Mouse (Mus musculus) intestine, postnatal 0 days (tissue): Measurements from ENCODE around the gene Slc39a11. TPM values are rescaled to one million over a fixed set of nuclear protein-coding genes. Genes with fewer than 3 reads are reported as not detected.

ENCODE experiments used
- ATAC-seq: fragments of 200-750 bp; cut with Nextera tagmentation; 2 replicates; pipeline ENCODE4 v1.8.0; 2017; ENCODE audit warnings: mild to moderate bottlenecking, moderate TSS enrichment, moderate library complexity
- H3K27ac ChIP-seq: fragments of 300-500 bp; sonication (generic); 2 replicates; pipeline ENCODE4 v1.5.1; 2014; ENCODE audit warnings: mild to moderate bottlenecking, low read depth, low read length, moderate library complexity
- H3K27me3 ChIP-seq: fragments of 300-500 bp; sonication (generic); replicated peaks from 2 replicates; pipeline ENCODE4 v1.6.1; 2014; ENCODE audit warnings: low read length, mixed read lengths; ENCODE audit not compliant: control insufficient read depth, insufficient read depth
- H3K36me3 ChIP-seq: fragments of 300-500 bp; sonication (generic); 2 replicates; pipeline ENCODE4 v1.6.1; 2014; ENCODE audit warnings: mild to moderate bottlenecking, moderate library complexity; ENCODE audit not compliant: control insufficient read depth, insufficient read depth
- H3K4me1 ChIP-seq: fragments of 300-500 bp; sonication (generic); replicated peaks from 2 replicates; pipeline ENCODE4 v1.6.1; 2014; ENCODE audit warnings: antibody characterized with exemption, low read length, mixed read lengths; ENCODE audit not compliant: control insufficient read depth, insufficient read depth
- H3K4me2 ChIP-seq: fragments of 300-500 bp; sonication (generic); replicated peaks from 2 replicates; pipeline ENCODE4 v1.6.1; 2014; ENCODE audit warnings: low read depth, mild to moderate bottlenecking, moderate library complexity
- H3K4me3 ChIP-seq: fragments of 300-500 bp; sonication (generic); 2 replicates; pipeline ENCODE4 v1.5.1; 2014; ENCODE audit warnings: low read depth, low read length
- H3K9ac ChIP-seq: fragments of 300-500 bp; sonication (generic); 2 replicates; pipeline ENCODE4 v1.6.1; 2014; ENCODE audit warnings: mild to moderate bottlenecking, low read depth, low read length
- H3K9me3 ChIP-seq: fragments of 300-500 bp; sonication (generic); 2 replicates; pipeline ENCODE4 v1.6.1; 2016; ENCODE audit warnings: mixed run types; ENCODE audit not compliant: control insufficient read depth
- CTCF ChIP-seq: sonication (generic); IDR thresholded peaks from 2 replicates; pipeline ENCODE4 v1.5.1; 2016; ENCODE audit warnings: low read depth, mild to moderate bottlenecking, control low read depth, antibody characterized with exemption, moderate library complexity
- WGBS: fragments of 180-500 bp; shearing (Covaris S2); extraction: QIAGEN DNeasy Blood & Tissue Kit; methylation state at CpG from one replicate; pipeline ENCODE4 v1.1.7; 2014; 5-methylcytosine and 5-hydroxymethylcytosine counted together
- polyA plus RNA-seq: library from polyadenylated mRNA; unstranded; fragments of >200 nt; fragmentation: Nextera tagmentation; extraction: Ambion mirVana; gene quantifications from 2 replicates; pipeline ENCODE4 v1.2.1, GENCODE M21; 2015

The Slc39a11 gene
- polyA plus RNA-seq, 1 experiment from 2014 or later = 50.7 TPM

- no peak for TF ChIP-seq CTCF
- WGBS = 88% methylated on average over 12 of the region's 12 CpGs
- H3K27me3 ChIP-seq = no peaks in the 10 kb centered on the region
- H3K4me2 ChIP-seq = no peak overlapping the region
- no peak overlapping the region for H3K4me3 ChIP-seq
- peaks cover 38% of the 10 kb centered on the region for H3K36me3 ChIP-seq
- no peaks in the 10 kb centered on the region for H3K9me3 ChIP-seq
- no peak overlapping the region for H3K9ac ChIP-seq
- no peak for ATAC-seq
- peaks cover 4% of the 10 kb centered on the region; the same call in 1 of the 2 replicates for H3K4me1 ChIP-seq
- H3K27ac ChIP-seq = peak overlapping the region; percentile 57; the same call in 1 of the 2 replicates
These were observed 40.6 kb upstream of the Slc39a11 start for GRCm38 (mm10) chr11:113690506-113690905.

GRCm38 (mm10) chr11:113687031-113687430, 37.2 kb upstream of the Slc39a11 start:
- no peaks in the 10 kb centered on the region for H3K27me3 ChIP-seq
- no peaks in the 10 kb centered on the region for H3K9me3 ChIP-seq
- peaks cover 14% of the 10 kb centered on the region for H3K4me1 ChIP-seq
- no peak overlapping the region for H3K4me3 ChIP-seq
- ATAC-seq = no peak
- no peak overlapping the region for H3K27ac ChIP-seq
- H3K36me3 ChIP-seq = peaks cover 16% of the 10 kb centered on the region
- WGBS = 78% methylated on average over 2 of the region's 2 CpGs
- TF ChIP-seq CTCF = no peak
- no peak overlapping the region for H3K4me2 ChIP-seq
- H3K9ac ChIP-seq = no peak overlapping the region

- no peak for TF ChIP-seq CTCF
- no peaks in the 10 kb centered on the region for H3K27me3 ChIP-seq
- ATAC-seq = no peak
- H3K4me3 ChIP-seq = peak overlapping the region; percentile 84
- no peaks in the 10 kb centered on the region for H3K9me3 ChIP-seq
- peak overlapping the region; percentile 96; the same call in 1 of the 2 replicates for H3K27ac ChIP-seq
- peaks cover 16% of the 10 kb centered on the region for H3K36me3 ChIP-seq
- H3K9ac ChIP-seq = peak overlapping the region; percentile 86
- peaks cover 11% of the 10 kb centered on the region for H3K4me1 ChIP-seq
- peak overlapping the region; percentile 87 for H3K4me2 ChIP-seq
- WGBS = 38% methylated on average over 25 of the region's 25 CpGs
These were observed 35.0 kb upstream of the Slc39a11 start for GRCm38 (mm10) chr11:113684707-113685426.

GRCm38 (mm10) chr11:113683957-113684706, 34.3 kb upstream of the Slc39a11 start, which contains the start of the genes Fam104a and D11Wsu47e:
Fam104a (minus strand) TSS chr11:113684155.
D11Wsu47e (plus strand) TSS chr11:113684412.
- Histone ChIP-seq H3K36me3 (peaks cover 16% of the 10 kb centered on the region), H3K4me2 (peak within 1 kb of the TSS; percentile 87), H3K27ac (peak within 1 kb of the TSS; percentile 96), H3K9me3 (no peaks in the 10 kb centered on the region), H3K4me3 (peak within 1 kb of the TSS; percentile 84), H3K4me1 (peaks cover 11% of the 10 kb centered on the region), H3K9ac (peak within 1 kb of the TSS; percentile 86), H3K27me3 (no peaks in the 10 kb centered on the region)
- under 1% methylated on average over 73 of the region's 73 CpGs for WGBS
- TF ChIP-seq CTCF = 0 out of 2 replicates have a peak, but pooled peaks have one; percentile 9
- peak; percentile 93 for ATAC-seq

GRCm38 (mm10) chr11:113683627-113683956, 33.7 kb upstream of the Slc39a11 start:
- Histone ChIP-seq H3K27me3 (no peaks in the 10 kb centered on the region), H3K9ac (peak overlapping the region; percentile 86), H3K27ac (peak overlapping the region; percentile 96), H3K4me1 (peaks cover 11% of the 10 kb centered on the region), H3K4me3 (peak overlapping the region; percentile 84), H3K4me2 (peak overlapping the region; percentile 87), H3K36me3 (peaks cover 10% of the 10 kb centered on the region), H3K9me3 (no peaks in the 10 kb centered on the region)
- TF ChIP-seq CTCF = no peak
- WGBS = 0% methylated on average over 17 of the region's 38 CpGs
- ATAC-seq = peak; percentile 34; the same call in 1 of the 2 replicates
